Mouse (Mus musculus): ENCODE results near the gene Lamtor4. TPM values are rescaled to one million over a fixed set of nuclear protein-coding genes. Genes with fewer than 3 reads are reported as not detected.
A peak's percentile ranks its signal among the peaks of the same experiment; 100 is the strongest.

The Lamtor4 gene
- polyA plus RNA-seq, 1 experiment, result 72.8 TPM

DNA sequence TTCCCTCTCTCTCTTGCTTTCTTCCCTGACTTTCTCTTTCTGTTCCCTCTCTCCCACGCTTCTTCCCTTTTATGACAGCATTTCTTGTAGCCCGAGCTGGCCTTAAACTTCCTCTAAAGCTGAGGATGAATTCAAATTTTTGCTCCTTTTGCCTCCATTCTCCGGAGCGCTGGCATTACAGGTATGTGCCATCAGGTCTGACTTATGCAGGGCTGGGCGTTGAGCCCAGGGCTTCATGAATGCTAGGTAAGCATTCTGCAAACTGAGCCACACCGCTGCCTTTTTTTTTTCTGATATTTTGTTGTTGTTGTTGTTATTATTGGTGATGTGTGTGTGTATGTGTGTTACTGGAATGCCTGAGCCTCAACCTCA lies 8.9 kb downstream of the Lamtor4 start:
- TF ChIP-seq FOSL1 (IDR thresholded peaks at IDR 0.05; ENCODE audit: insufficient read depth, low read length, poor library complexity, severe bottlenecking) (no peak), MYOG (IDR thresholded peaks at IDR 0.05; ENCODE audit: control insufficient read depth, extremely low read depth, insufficient read length) (no peak), USF1 (IDR thresholded peaks at IDR 0.05; ENCODE audit: low read depth) (no peak), CTCF (IDR thresholded peaks at IDR 0.05; ENCODE audit: control insufficient read depth, insufficient read depth, insufficient read length) (no peak), MYOD1 (IDR thresholded peaks at IDR 0.05; ENCODE audit: control insufficient read depth, insufficient read length, low read depth) (no peak), CEBPB (IDR thresholded peaks at IDR 0.05; ENCODE audit: low read depth) (no peak)
- Histone ChIP-seq H3K36me3 (ENCODE audit: control insufficient read depth, insufficient read depth) (peaks cover 3% of the 10 kb centered on the region), H3K79me3 (ENCODE audit: low read depth) (no peaks in the 10 kb centered on the region), H3K79me2 (ENCODE audit: control insufficient read depth, insufficient read depth) (peaks cover 24% of the 10 kb centered on the region), H3K27me3 (ENCODE audit: control insufficient read depth, insufficient read depth, insufficient read length) (no peaks in the 10 kb centered on the region), H3ac (ENCODE audit: control insufficient read depth, insufficient read length, low read depth) (peak overlapping the region; percentile 54), H3K4me3 (ENCODE audit: insufficient read depth, poor library complexity, severe bottlenecking) (peak overlapping the region; percentile 69)

DNA sequence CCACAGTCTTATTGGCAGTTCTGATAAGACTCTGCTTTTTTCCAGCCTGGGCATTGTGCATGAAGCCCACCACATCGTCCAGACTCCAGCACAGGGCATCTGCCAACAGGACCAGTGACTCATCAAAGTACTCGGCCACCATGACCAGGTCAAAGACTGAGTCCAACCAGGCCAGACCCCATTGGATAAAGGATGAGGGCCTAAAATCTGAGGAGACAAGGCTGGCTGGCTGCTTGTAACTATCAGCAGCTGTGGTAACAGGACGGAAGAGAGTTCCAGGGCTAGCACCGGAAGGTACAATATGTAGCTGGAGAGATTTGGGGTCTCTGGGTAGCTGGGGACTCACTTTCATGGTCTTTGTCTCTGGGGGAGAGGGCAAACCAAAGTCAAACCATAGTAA lies 10.4 kb downstream of the Lamtor4 start:
- TF ChIP-seq CTCF (IDR thresholded peaks at IDR 0.05; ENCODE audit: control insufficient read depth, insufficient read depth, insufficient read length) (no peak), USF1 (IDR thresholded peaks at IDR 0.05; ENCODE audit: low read depth) (no peak), MAX (IDR thresholded peaks at IDR 0.05) (no peak), MYOD1 (IDR thresholded peaks at IDR 0.05; ENCODE audit: control insufficient read depth, insufficient read length, low read depth) (no peak), CEBPB (IDR thresholded peaks at IDR 0.05; ENCODE audit: low read depth) (no peak), FOSL1 (IDR thresholded peaks at IDR 0.05; ENCODE audit: insufficient read depth, low read length, poor library complexity, severe bottlenecking) (no peak), MYOG (IDR thresholded peaks at IDR 0.05; ENCODE audit: control insufficient read depth, extremely low read depth, insufficient read length) (no peak)
- Histone ChIP-seq H3K79me2 (ENCODE audit: control insufficient read depth, insufficient read depth) (peaks cover 24% of the 10 kb centered on the region), H3K79me3 (ENCODE audit: low read depth) (no peaks in the 10 kb centered on the region)

DNA sequence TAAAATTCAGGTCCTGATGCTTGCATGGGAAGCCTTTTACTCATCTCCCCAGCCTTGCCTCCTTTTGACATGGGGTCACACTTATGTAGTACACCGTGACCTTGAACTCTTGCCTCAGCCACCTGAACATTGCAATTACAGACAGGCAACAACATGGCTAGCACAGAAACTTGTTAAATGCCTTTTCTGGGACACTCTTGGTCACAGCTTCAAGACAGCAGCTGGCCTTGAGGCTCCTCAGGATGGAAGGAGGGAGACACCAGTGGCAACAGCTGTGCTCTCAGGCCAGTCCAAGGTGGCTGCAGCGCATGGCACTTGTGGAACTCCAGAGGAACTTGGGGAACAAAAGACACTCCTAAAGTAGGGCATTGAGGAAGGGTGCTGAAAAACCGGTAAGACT lies 11.8 kb downstream of the Lamtor4 start:
- H3K4me3 ChIP-seq (ENCODE audit: insufficient read depth, poor library complexity, severe bottlenecking), result no peak overlapping the region
- no peak overlapping the region for H3ac ChIP-seq (ENCODE audit: control insufficient read depth, insufficient read length, low read depth)
- H3K79me2 ChIP-seq (ENCODE audit: control insufficient read depth, insufficient read depth), result peaks cover 24% of the 10 kb centered on the region
- no peaks in the 10 kb centered on the region for H3K36me3 ChIP-seq (ENCODE audit: control insufficient read depth, insufficient read depth)
- H3K79me3 ChIP-seq (ENCODE audit: low read depth), result no peaks in the 10 kb centered on the region
- H3K27me3 ChIP-seq (ENCODE audit: control insufficient read depth, insufficient read depth, insufficient read length), result peaks cover 6% of the 10 kb centered on the region
- TF ChIP-seq MAX (IDR thresholded peaks at IDR 0.05) (no peak), CEBPB (IDR thresholded peaks at IDR 0.05; ENCODE audit: low read depth) (no peak), CTCF (IDR thresholded peaks at IDR 0.05; ENCODE audit: control insufficient read depth, insufficient read depth, insufficient read length) (no peak), MYOD1 (IDR thresholded peaks at IDR 0.05; ENCODE audit: control insufficient read depth, insufficient read length, low read depth) (no peak), MYOG (IDR thresholded peaks at IDR 0.05; ENCODE audit: control insufficient read depth, extremely low read depth, insufficient read length) (no peak)

More for the DNA sequence above, 10.4 kb downstream of the Lamtor4 start:
- H3K27me3 ChIP-seq (ENCODE audit: control insufficient read depth, insufficient read depth, insufficient read length), result no peaks in the 10 kb centered on the region
- no peak overlapping the region for H3K4me3 ChIP-seq (ENCODE audit: insufficient read depth, poor library complexity, severe bottlenecking)
- H3K36me3 ChIP-seq (ENCODE audit: control insufficient read depth, insufficient read depth), result no peaks in the 10 kb centered on the region
- H3ac ChIP-seq (ENCODE audit: control insufficient read depth, insufficient read length, low read depth), result no peak overlapping the region

DNA sequence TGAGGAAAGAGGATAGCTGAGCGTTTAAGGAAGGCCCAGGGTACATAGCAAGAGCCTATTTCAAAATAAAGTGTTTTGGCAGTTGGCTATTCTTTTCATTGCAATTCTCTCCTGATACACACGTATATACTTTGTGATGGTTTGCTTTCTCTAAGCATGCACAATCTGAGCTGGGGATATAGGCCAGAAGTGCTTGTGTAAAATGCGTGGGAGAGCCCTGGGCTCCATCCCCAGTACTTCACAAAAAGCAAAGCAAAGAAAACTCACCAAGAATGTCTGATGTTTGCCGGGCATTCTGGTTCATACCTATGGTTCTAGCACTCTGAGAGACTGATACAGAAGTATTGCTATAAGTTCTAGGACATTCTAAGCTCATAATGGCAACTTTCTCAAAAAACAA lies 13.7 kb downstream of the Lamtor4 start:
- TF ChIP-seq MYOD1 (IDR thresholded peaks at IDR 0.05; ENCODE audit: control insufficient read depth, insufficient read length, low read depth) (no peak), USF1 (IDR thresholded peaks at IDR 0.05; ENCODE audit: low read depth) (no peak), CEBPB (IDR thresholded peaks at IDR 0.05; ENCODE audit: low read depth) (no peak), MAX (IDR thresholded peaks at IDR 0.05) (no peak), FOSL1 (IDR thresholded peaks at IDR 0.05; ENCODE audit: insufficient read depth, low read length, poor library complexity, severe bottlenecking) (no peak), MYOG (IDR thresholded peaks at IDR 0.05; ENCODE audit: control insufficient read depth, extremely low read depth, insufficient read length) (no peak), CTCF (IDR thresholded peaks at IDR 0.05; ENCODE audit: control insufficient read depth, insufficient read depth, insufficient read length) (no peak)
- H3ac ChIP-seq (ENCODE audit: control insufficient read depth, insufficient read length, low read depth), result no peak overlapping the region
- peaks cover 8% of the 10 kb centered on the region for H3K79me2 ChIP-seq (ENCODE audit: control insufficient read depth, insufficient read depth)
- no peaks in the 10 kb centered on the region for H3K79me3 ChIP-seq (ENCODE audit: low read depth)
- H3K36me3 ChIP-seq (ENCODE audit: control insufficient read depth, insufficient read depth), result no peaks in the 10 kb centered on the region
- H3K27me3 ChIP-seq (ENCODE audit: control insufficient read depth, insufficient read depth, insufficient read length), result peaks cover 14% of the 10 kb centered on the region
- no peak overlapping the region for H3K4me3 ChIP-seq (ENCODE audit: insufficient read depth, poor library complexity, severe bottlenecking)

DNA sequence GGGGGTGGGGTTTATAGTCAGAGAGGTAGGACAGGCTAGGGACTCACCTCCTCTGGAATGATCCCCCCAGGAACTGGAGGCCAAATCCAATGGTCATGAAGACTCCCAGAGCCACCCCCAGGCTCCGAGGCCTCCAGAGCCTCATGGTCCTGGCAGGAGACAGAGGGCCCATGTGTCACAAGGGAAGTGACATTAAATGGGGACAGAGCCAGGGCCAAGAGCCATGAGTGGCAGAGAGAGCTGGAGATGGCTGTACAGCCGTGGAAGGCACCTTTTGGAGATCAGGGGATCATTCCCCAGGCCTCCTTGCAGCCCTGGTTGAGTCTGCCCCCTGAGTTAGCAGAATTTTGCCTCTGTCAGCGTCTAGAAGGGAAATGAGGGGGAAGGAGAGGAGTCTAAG lies 15.9 kb downstream of the Lamtor4 start:
- no peak overlapping the region for H3K4me3 ChIP-seq (ENCODE audit: insufficient read depth, poor library complexity, severe bottlenecking)
- H3ac ChIP-seq (ENCODE audit: control insufficient read depth, insufficient read length, low read depth), result no peak overlapping the region
- TF ChIP-seq MAX (IDR thresholded peaks at IDR 0.05) (no peak), CTCF (IDR thresholded peaks at IDR 0.05; ENCODE audit: control insufficient read depth, insufficient read depth, insufficient read length) (no peak), MYOG (IDR thresholded peaks at IDR 0.05; ENCODE audit: control insufficient read depth, extremely low read depth, insufficient read length) (no peak), CEBPB (IDR thresholded peaks at IDR 0.05; ENCODE audit: low read depth) (no peak), FOSL1 (IDR thresholded peaks at IDR 0.05; ENCODE audit: insufficient read depth, low read length, poor library complexity, severe bottlenecking) (no peak), MYOD1 (IDR thresholded peaks at IDR 0.05; ENCODE audit: control insufficient read depth, insufficient read length, low read depth) (no peak), USF1 (IDR thresholded peaks at IDR 0.05; ENCODE audit: low read depth) (no peak)
- H3K79me2 ChIP-seq (ENCODE audit: control insufficient read depth, insufficient read depth), result no peaks in the 10 kb centered on the region
- H3K36me3 ChIP-seq (ENCODE audit: control insufficient read depth, insufficient read depth), result no peaks in the 10 kb centered on the region
- H3K27me3 ChIP-seq (ENCODE audit: control insufficient read depth, insufficient read depth, insufficient read length), result peaks cover 17% of the 10 kb centered on the region
- no peaks in the 10 kb centered on the region for H3K79me3 ChIP-seq (ENCODE audit: low read depth)

DNA sequence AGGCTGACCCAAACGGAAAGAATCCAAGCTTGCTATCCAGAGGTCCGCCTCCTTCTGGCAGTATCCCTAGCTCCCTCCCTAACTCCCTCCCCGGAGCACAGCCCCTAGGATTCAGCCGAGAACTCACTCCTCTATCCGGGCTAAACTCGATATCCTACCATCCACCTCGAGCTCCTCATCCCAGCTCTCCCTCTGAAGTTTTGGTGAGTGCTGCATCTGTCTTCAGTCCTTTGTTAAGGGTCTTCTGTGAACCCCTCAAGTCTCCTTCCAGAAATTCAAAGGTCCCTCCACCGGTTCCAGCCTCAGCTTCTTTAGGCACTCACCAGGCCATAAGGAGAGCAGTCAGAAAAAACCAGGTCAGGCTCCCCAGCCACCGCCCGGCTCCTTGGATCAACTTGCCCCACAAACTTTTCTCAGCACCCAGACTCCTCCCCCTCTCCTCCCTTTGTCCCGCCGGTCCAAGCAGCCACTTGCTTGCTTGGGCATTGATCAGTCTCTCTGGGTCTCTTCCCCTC lies 17.2 kb downstream of the Lamtor4 start, which contains the start of gene Gal3st4:
Gal3st4 (minus strand) TSS at position 432 of the 515 bp plus-strand sequence.
- Histone ChIP-seq H3K4me3 (ENCODE audit: insufficient read depth, poor library complexity, severe bottlenecking) (no peak within 1 kb of the TSS), H3K27me3 (ENCODE audit: control insufficient read depth, insufficient read depth, insufficient read length) (peaks cover 17% of the 10 kb centered on the region), H3K79me3 (ENCODE audit: low read depth) (no peaks in the 10 kb centered on the region), H3K79me2 (ENCODE audit: control insufficient read depth, insufficient read depth) (no peaks in the 10 kb centered on the region), H3ac (ENCODE audit: control insufficient read depth, insufficient read length, low read depth) (no peak within 1 kb of the TSS), H3K36me3 (ENCODE audit: control insufficient read depth, insufficient read depth) (no peaks in the 10 kb centered on the region)
- TF ChIP-seq MAX (IDR thresholded peaks at IDR 0.05) (no peak), CTCF (IDR thresholded peaks at IDR 0.05; ENCODE audit: control insufficient read depth, insufficient read depth, insufficient read length) (no peak), USF1 (IDR thresholded peaks at IDR 0.05; ENCODE audit: low read depth) (no peak), CEBPB (IDR thresholded peaks at IDR 0.05; ENCODE audit: low read depth) (no peak), MYOD1 (IDR thresholded peaks at IDR 0.05; ENCODE audit: control insufficient read depth, insufficient read length, low read depth) (no peak), MYOG (IDR thresholded peaks at IDR 0.05; ENCODE audit: control insufficient read depth, extremely low read depth, insufficient read length) (no peak), FOSL1 (IDR thresholded peaks at IDR 0.05; ENCODE audit: insufficient read depth, low read length, poor library complexity, severe bottlenecking) (no peak)

Measured in C2C12 (cell line).